Mouse (Mus musculus): ENCODE results near the gene Rgl2. TPM values are rescaled to one million over a fixed set of nuclear protein-coding genes. Genes with fewer than 3 reads are reported as not detected.
"Not testable (repeated sequence)": the region's sequence is repeated elsewhere in the genome, so short reads cannot be mapped to it uniquely, and the experiment has no call there.

The Rgl2 gene
- polyA plus RNA-seq, 1 experiment from 2014 or later, result 42.6 TPM

- Histone ChIP-seq H3K9ac (ENCODE audit: low read length) (no peak overlapping the region), H3K4me3 (ENCODE audit: low read depth, low read length) (no peak overlapping the region), H3K9me3 (ENCODE audit: control insufficient read depth, low read length) (no peaks in the 10 kb centered on the region), H3K4me1 (ENCODE audit: control insufficient read depth, insufficient read depth, low read length) (no peaks in the 10 kb centered on the region), H3K4me2 (ENCODE audit: low read depth) (no peak overlapping the region), H3K27me3 (ENCODE audit: control insufficient read depth, insufficient read depth, low read length) (no peaks in the 10 kb centered on the region), H3K36me3 (ENCODE audit: control insufficient read depth, insufficient read depth, low read length) (no peaks in the 10 kb centered on the region), H3K27ac (ENCODE audit: low read depth, low read length) (no peak overlapping the region)
- DNase-seq (ENCODE audit: low spot score) (no peak), ATAC-seq (ENCODE audit: insufficient read depth, low FRiP score, low TSS enrichment) (no peak)
- 85% methylated on average over 7 of the region's 7 CpGs for WGBS
These were observed 26.9 kb upstream of the Rgl2 start for GRCm38 (mm10) chr17:33902491-33902890.

GRCm38 (mm10) chr17:33903911-33904651 is 25.3 kb upstream of the Rgl2 start:
- not testable (repeated sequence) for H3K9me3 ChIP-seq (ENCODE audit: control insufficient read depth, low read length); H3K27me3 ChIP-seq (ENCODE audit: control insufficient read depth, insufficient read depth, low read length); H3K4me1 ChIP-seq (ENCODE audit: control insufficient read depth, insufficient read depth, low read length); ATAC-seq (ENCODE audit: insufficient read depth, low FRiP score, low TSS enrichment); DNase-seq (ENCODE audit: low spot score); H3K9ac ChIP-seq (ENCODE audit: low read length); H3K4me2 ChIP-seq (ENCODE audit: low read depth); H3K36me3 ChIP-seq (ENCODE audit: control insufficient read depth, insufficient read depth, low read length); H3K27ac ChIP-seq (ENCODE audit: low read depth, low read length); H3K4me3 ChIP-seq (ENCODE audit: low read depth, low read length)
- WGBS, result 70% methylated on average over 6 of the region's 6 CpGs

- H3K36me3 ChIP-seq (ENCODE audit: control insufficient read depth, insufficient read depth, low read length); DNase-seq (ENCODE audit: low spot score); H3K9ac ChIP-seq (ENCODE audit: low read length); H3K27ac ChIP-seq (ENCODE audit: low read depth, low read length); H3K4me1 ChIP-seq (ENCODE audit: control insufficient read depth, insufficient read depth, low read length); ATAC-seq (ENCODE audit: insufficient read depth, low FRiP score, low TSS enrichment); H3K27me3 ChIP-seq (ENCODE audit: control insufficient read depth, insufficient read depth, low read length); H3K4me3 ChIP-seq (ENCODE audit: low read depth, low read length); H3K4me2 ChIP-seq (ENCODE audit: low read depth); H3K9me3 ChIP-seq (ENCODE audit: control insufficient read depth, low read length): not testable (repeated sequence)
- 32% methylated on average over 2 of the region's 4 CpGs for WGBS
These were observed 24.5 kb upstream of the Rgl2 start, which contains the start of gene Platr17 for GRCm38 (mm10) chr17:33904835-33905234. TSS of gene Platr17 (plus strand) at chr17:33905135.

- peak overlapping the region; percentile 68 for H3K4me2 ChIP-seq (ENCODE audit: low read depth)
- H3K27me3 ChIP-seq (ENCODE audit: control insufficient read depth, insufficient read depth, low read length), result no peaks in the 10 kb centered on the region
- ATAC-seq (ENCODE audit: insufficient read depth, low FRiP score, low TSS enrichment) (peak; percentile 48; the same call in 1 of the 2 replicates), DNase-seq (ENCODE audit: low spot score) (peak; percentile 24)
- H3K36me3 ChIP-seq (ENCODE audit: control insufficient read depth, insufficient read depth, low read length), result peaks cover 16% of the 10 kb centered on the region
- H3K9me3 ChIP-seq (ENCODE audit: control insufficient read depth, low read length), result no peaks in the 10 kb centered on the region
- H3K9ac ChIP-seq (ENCODE audit: low read length), result peak overlapping the region; percentile 52
- peak overlapping the region; percentile 85 for H3K27ac ChIP-seq (ENCODE audit: low read depth, low read length)
- peak overlapping the region; percentile 85 for H3K4me3 ChIP-seq (ENCODE audit: low read depth, low read length)
- peaks cover 15% of the 10 kb centered on the region for H3K4me1 ChIP-seq (ENCODE audit: control insufficient read depth, insufficient read depth, low read length)
- WGBS, result under 1% methylated on average over 43 of the region's 44 CpGs
These were observed 20.8 kb upstream of the Rgl2 start for GRCm38 (mm10) chr17:33908331-33909076.

GRCm38 (mm10) chr17:33909077-33909868 is 20.1 kb upstream of the Rgl2 start, which contains the start of gene Daxx:
TSS of gene Daxx (plus strand) at chr17:33909414.
- no peaks in the 10 kb centered on the region for H3K27me3 ChIP-seq (ENCODE audit: control insufficient read depth, insufficient read depth, low read length)
- H3K4me2 ChIP-seq (ENCODE audit: low read depth), result peak within 1 kb of the TSS; percentile 68
- under 1% methylated on average over 68 of the region's 68 CpGs for WGBS
- DNase-seq (ENCODE audit: low spot score) (peak; percentile 99), ATAC-seq (ENCODE audit: insufficient read depth, low FRiP score, low TSS enrichment) (peak; percentile 95)
- no peaks in the 10 kb centered on the region for H3K9me3 ChIP-seq (ENCODE audit: control insufficient read depth, low read length)
- peaks cover 15% of the 10 kb centered on the region for H3K4me1 ChIP-seq (ENCODE audit: control insufficient read depth, insufficient read depth, low read length)
- peak within 1 kb of the TSS; percentile 85 for H3K27ac ChIP-seq (ENCODE audit: low read depth, low read length)
- peak within 1 kb of the TSS; percentile 85 for H3K4me3 ChIP-seq (ENCODE audit: low read depth, low read length)
- peaks cover 23% of the 10 kb centered on the region for H3K36me3 ChIP-seq (ENCODE audit: control insufficient read depth, insufficient read depth, low read length)
- peak within 1 kb of the TSS; percentile 77 for H3K9ac ChIP-seq (ENCODE audit: low read length)

- H3K4me1 ChIP-seq (ENCODE audit: control insufficient read depth, insufficient read depth, low read length), result peaks cover 15% of the 10 kb centered on the region
- H3K4me3 ChIP-seq (ENCODE audit: low read depth, low read length), result peak overlapping the region; percentile 85
- H3K27ac ChIP-seq (ENCODE audit: low read depth, low read length), result peak overlapping the region; percentile 79
- no peaks in the 10 kb centered on the region for H3K9me3 ChIP-seq (ENCODE audit: control insufficient read depth, low read length)
- no peak for DNase-seq (ENCODE audit: low spot score)
- H3K27me3 ChIP-seq (ENCODE audit: control insufficient read depth, insufficient read depth, low read length), result no peaks in the 10 kb centered on the region
- H3K36me3 ChIP-seq (ENCODE audit: control insufficient read depth, insufficient read depth, low read length), result peaks cover 23% of the 10 kb centered on the region
- ATAC-seq (ENCODE audit: insufficient read depth, low FRiP score, low TSS enrichment), result no peak
- H3K9ac ChIP-seq (ENCODE audit: low read length), result peak overlapping the region; percentile 77
- WGBS, result under 1% methylated on average over 14 of the region's 14 CpGs
- peak overlapping the region; percentile 68 for H3K4me2 ChIP-seq (ENCODE audit: low read depth)
These were observed 19.5 kb upstream of the Rgl2 start for GRCm38 (mm10) chr17:33909869-33910250.

- Histone ChIP-seq H3K9me3 (ENCODE audit: control insufficient read depth, low read length) (no peaks in the 10 kb centered on the region), H3K4me1 (ENCODE audit: control insufficient read depth, insufficient read depth, low read length) (peaks cover 15% of the 10 kb centered on the region), H3K4me3 (ENCODE audit: low read depth, low read length) (peak overlapping the region; percentile 85), H3K27ac (ENCODE audit: low read depth, low read length) (no peak overlapping the region), H3K36me3 (ENCODE audit: control insufficient read depth, insufficient read depth, low read length) (peaks cover 23% of the 10 kb centered on the region), H3K27me3 (ENCODE audit: control insufficient read depth, insufficient read depth, low read length) (no peaks in the 10 kb centered on the region), H3K9ac (ENCODE audit: low read length) (peak overlapping the region; percentile 77), H3K4me2 (ENCODE audit: low read depth) (peak overlapping the region; percentile 68)
- ATAC-seq (ENCODE audit: insufficient read depth, low FRiP score, low TSS enrichment), result no peak
- WGBS, result 56% methylated on average over 11 of the region's 11 CpGs
- no peak for DNase-seq (ENCODE audit: low spot score)
These were observed 18.8 kb upstream of the Rgl2 start for GRCm38 (mm10) chr17:33910346-33911051.

Data from neural tube, embryonic 11.5 days (tissue).